Mouse (Mus musculus): ENCODE results near the gene Ywhaq. TPM values are rescaled to one million over a fixed set of nuclear protein-coding genes. Genes with fewer than 3 reads are reported as not detected.
"Not testable (repeated sequence)": the region's sequence is repeated elsewhere in the genome, so short reads cannot be mapped to it uniquely, and the experiment has no call there.

Gene Ywhaq
- polyA plus RNA-seq, 1 experiment from 2014 or later = 1,139 TPM

DNA sequence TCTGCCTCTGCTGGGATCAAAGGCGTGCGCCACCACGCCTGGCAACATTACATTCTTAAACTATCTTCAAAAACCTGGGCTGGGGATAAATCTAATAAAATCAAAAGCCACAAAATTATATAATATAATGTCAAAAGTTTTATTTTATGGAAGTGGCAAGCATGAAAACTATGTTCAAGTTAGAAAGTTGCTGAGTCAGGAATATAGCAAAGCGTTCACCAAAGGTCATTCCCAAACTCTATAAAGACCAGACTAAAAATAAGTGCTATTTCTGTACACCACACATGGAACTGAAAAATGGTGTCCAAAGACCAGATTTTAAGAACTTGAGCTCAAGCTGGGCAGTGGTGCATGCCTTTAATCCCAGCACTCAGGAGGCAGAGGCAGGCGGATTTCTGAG is 14.7 kb downstream of the Ywhaq start:
- over 99% methylated on average over 5 of the region's 5 CpGs for WGBS
- peaks cover 28% of the 10 kb centered on the region for H3K36me3 ChIP-seq
- no peak overlapping the region for H3K27ac ChIP-seq
- no peaks in the 10 kb centered on the region for H3K4me1 ChIP-seq
- no peak for ATAC-seq (ENCODE audit: low FRiP score, low read depth)
- H3K27me3 ChIP-seq (replicated peaks) = no peaks in the 10 kb centered on the region
- no peak overlapping the region for H3K4me2 ChIP-seq (replicated peaks)
- H3K4me3 ChIP-seq = no peak overlapping the region
- H3K9ac ChIP-seq = no peak overlapping the region
- no peaks in the 10 kb centered on the region for H3K9me3 ChIP-seq

DNA sequence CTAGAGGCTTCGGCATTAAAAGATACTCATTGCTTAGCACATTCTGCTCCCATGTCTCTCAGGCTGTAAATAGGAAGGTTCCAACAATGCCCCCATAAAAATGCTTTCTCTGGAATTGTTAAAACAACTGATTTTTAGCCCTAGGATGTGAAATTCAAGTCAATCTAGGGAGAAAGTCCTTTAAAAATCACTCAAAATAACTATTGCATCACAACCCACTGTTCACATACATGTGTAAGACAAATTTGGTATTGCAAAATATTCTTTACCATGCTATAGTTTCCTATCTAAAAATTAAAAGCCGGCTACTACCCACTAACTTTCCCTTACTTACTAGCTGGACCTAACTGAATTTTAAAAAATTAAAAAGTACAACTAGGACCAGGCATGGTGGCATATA is 31.2 kb downstream of the Ywhaq start:
- H3K4me2 ChIP-seq (replicated peaks) = no peak overlapping the region
- H3K27ac ChIP-seq = no peak overlapping the region
- no peak for ATAC-seq (ENCODE audit: low FRiP score, low read depth)
- no peaks in the 10 kb centered on the region for H3K9me3 ChIP-seq
- H3K4me3 ChIP-seq = no peak overlapping the region
- WGBS = 95% methylated on average over 2 of the region's 2 CpGs
- H3K36me3 ChIP-seq = peaks cover 34% of the 10 kb centered on the region
- H3K27me3 ChIP-seq (replicated peaks) = no peaks in the 10 kb centered on the region
- no peak overlapping the region for H3K9ac ChIP-seq
- H3K4me1 ChIP-seq = no peaks in the 10 kb centered on the region

DNA sequence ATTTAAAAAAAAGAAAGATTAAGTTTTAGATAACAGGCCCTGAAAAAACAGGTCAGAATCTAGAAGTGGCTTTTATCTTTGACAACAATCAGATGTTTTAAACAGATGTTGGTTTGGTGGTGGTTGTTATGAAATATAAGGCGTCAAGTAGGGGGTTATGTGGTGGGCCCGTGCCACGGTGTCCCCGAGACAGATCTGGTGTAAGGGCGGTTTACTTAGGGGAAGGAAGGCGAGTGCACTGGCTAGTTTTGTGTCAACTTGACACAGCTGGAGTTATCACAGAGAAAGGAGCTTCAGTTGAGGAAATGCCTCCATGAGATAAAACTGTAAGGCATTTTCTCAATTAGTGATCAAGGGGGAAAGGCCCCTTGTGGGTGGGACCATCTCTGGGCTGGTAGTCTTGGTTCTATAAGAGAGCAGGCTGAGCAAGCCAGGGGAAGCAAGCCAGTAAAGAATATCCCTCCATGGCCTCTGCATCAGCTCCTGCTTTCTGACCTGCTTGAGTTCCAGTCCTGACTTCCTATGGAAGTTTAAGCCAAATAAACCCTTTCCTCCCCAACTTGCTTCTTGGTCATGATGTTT is 38.6 kb downstream of the Ywhaq start:
- H3K9ac ChIP-seq; H3K36me3 ChIP-seq; H3K4me2 ChIP-seq (replicated peaks); H3K9me3 ChIP-seq; H3K4me3 ChIP-seq; ATAC-seq (ENCODE audit: low FRiP score, low read depth); H3K27ac ChIP-seq; H3K27me3 ChIP-seq (replicated peaks); H3K4me1 ChIP-seq: not testable (repeated sequence)
- WGBS = 90% methylated on average over 6 of the region's 6 CpGs

DNA sequence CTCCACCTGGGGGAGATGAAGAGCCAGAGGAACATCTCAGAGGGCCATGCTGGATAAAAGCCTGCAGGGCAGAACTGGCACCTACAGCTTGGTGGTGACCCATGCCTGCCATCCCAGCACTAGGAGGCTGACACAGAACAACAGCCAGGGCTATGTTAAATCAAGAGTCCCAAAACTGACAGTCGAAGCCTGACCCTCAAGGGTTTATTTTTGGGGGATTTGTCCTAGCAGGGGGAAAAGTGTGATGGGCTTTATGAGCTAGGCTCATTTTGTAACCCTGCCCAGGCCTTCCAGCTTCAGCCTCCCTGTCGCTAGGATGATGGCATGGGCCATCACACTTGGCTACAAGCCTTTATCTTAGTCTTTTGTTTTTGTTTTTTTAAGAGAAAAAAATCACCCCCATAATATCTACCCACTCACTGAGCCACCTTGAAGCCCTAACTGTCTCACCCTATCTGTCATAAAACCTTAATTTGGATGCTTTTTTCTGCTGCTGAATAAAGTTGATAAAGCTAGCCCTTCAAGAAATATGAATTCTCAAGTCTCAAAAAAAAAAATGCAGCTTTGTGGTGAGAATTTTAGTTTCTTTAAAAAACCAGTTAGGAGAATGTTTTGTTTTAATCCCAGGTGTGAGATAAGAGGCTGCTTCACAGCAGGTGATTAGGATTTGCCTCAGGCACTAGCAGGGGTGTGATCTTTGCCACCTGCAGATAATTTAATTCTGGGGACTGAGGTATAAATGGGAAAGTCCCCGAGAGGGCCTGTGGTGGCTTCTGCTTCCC is 41.9 kb downstream of the Ywhaq start:
- H3K4me3 ChIP-seq = no peak overlapping the region
- H3K27ac ChIP-seq = no peak overlapping the region
- H3K36me3 ChIP-seq = no peaks in the 10 kb centered on the region
- no peaks in the 10 kb centered on the region for H3K9me3 ChIP-seq
- no peaks in the 10 kb centered on the region for H3K27me3 ChIP-seq (replicated peaks)
- H3K4me2 ChIP-seq (replicated peaks) = no peak overlapping the region
- WGBS = 59% methylated on average over 3 of the region's 3 CpGs
- no peak for ATAC-seq (ENCODE audit: low FRiP score, low read depth)
- no peak overlapping the region for H3K9ac ChIP-seq
- H3K4me1 ChIP-seq = peaks cover 4% of the 10 kb centered on the region; the same call in 1 of the 2 replicates

DNA sequence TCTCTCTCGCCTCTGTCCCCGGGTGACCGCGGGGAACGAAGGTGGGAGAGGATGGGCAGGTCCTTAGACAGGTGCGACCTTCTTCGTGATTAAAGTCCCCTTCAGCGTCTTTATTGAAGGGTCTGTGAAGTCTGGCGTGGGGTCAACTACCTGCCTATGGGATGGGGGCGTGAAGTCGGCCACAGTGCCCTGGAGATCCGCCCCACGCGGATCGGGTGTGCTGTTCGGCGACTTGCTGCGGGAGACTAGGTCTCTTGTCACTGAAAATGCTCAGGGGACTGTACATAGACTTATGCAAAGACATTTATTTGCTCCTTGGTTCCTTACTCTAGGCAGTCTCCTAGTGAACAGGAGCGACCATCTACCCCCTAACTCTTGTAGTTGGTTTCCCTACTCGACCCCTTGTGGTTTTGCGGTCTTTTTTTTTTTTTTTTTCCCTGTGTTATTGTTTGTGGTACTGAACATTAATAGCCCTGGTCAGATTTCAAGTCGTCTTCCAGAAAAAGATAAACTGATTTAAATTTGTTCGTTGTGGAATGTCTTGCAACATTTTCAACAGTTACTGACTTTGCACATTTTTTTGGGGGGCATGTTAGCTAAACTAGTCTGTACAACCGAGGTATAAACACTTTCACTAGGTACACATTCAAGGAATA is 43.5 kb downstream of the Ywhaq start:
- peak overlapping the region; percentile 68 for H3K4me2 ChIP-seq (replicated peaks)
- 5% methylated on average over 24 of the region's 24 CpGs for WGBS
- H3K36me3 ChIP-seq = no peaks in the 10 kb centered on the region
- H3K4me1 ChIP-seq = peaks cover 4% of the 10 kb centered on the region; the same call in 1 of the 2 replicates
- H3K4me3 ChIP-seq = peak overlapping the region; percentile 59
- H3K9ac ChIP-seq = peak overlapping the region; percentile 78
- H3K9me3 ChIP-seq = no peaks in the 10 kb centered on the region
- H3K27ac ChIP-seq = peak overlapping the region; percentile 84
- peak; percentile 75; the same call in 1 of the 2 replicates for ATAC-seq (ENCODE audit: low FRiP score, low read depth)
- H3K27me3 ChIP-seq (replicated peaks) = no peaks in the 10 kb centered on the region

DNA sequence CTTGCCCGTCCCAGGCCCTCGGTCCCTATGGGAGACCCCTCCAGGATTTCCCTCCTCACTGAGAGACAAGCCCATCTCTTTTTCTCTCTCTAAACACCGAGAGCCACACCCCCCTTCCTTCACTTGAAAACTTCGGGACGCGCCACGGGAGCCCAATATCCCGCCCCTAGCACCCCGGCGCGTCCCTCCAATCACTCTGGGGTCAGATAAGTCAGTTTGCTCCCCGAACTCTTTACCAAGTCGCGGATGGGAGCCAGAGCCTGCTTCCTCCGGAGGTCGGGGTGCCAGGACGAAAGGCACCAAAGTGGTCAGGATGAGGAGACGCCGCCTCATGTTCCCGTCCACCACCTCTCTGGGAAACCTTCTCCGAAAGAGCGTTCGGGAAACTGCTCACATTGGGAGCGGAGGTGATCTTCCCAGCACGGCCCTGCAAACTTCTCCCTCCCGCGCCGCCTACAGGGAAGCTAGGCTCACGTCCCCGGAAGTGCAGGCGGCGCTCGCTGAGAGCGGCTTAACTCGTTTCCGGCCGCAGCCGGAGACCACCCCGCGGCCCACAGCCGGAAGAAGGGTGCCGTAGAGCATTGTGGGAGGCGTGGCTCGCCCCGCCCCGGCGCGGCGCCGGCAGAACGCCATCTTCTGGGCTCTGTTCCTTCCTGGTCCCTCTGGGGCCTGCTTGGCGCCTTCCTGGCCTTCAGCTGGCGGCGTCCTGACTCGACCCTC is 44.2 kb downstream of the Ywhaq start, which contains the start of gene Adam17:
Adam17 (minus strand) TSS at position 533 of the 720 bp plus-strand sequence.
- peak within 1 kb of the TSS; percentile 68 for H3K4me2 ChIP-seq (replicated peaks)
- peak; percentile 97 for ATAC-seq (ENCODE audit: low FRiP score, low read depth)
- peak within 1 kb of the TSS; percentile 84 for H3K27ac ChIP-seq
- H3K9me3 ChIP-seq = no peaks in the 10 kb centered on the region
- peaks cover 4% of the 10 kb centered on the region; the same call in 1 of the 2 replicates for H3K4me1 ChIP-seq
- whole genome bisulfite sequencing = under 1% methylated on average over 55 of the region's 55 CpGs
- H3K27me3 ChIP-seq (replicated peaks) = no peaks in the 10 kb centered on the region
- no peaks in the 10 kb centered on the region for H3K36me3 ChIP-seq
- peak within 1 kb of the TSS; percentile 59 for H3K4me3 ChIP-seq
- H3K9ac ChIP-seq = peak within 1 kb of the TSS; percentile 78

DNA sequence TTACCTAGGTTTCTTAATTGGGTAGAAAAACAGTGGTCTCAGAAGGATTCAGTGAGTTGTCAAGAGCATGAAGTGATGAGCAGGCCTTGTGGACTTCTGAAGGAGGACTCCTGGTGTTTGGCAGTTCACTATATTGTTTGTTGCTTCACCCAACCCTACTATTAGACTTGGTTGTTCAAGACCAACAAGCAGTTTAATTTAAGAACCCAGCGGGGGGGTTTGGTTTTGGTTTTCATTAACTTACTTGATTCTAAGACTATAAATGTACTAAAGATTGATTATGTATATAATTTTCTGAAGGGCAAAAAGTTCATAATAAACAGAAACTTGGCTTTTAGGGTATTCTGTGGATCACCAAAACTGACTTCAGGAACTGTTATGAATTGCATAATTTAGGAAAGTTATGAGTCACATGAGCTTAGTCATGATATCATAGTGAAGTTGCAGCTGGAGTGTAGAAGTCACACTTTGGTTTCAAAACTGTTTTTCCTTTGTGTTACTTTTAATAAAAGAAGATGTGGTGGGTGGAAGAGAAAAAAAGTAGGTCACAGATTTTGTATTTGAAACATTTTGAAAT is 47.3 kb downstream of the Ywhaq start:
- peaks cover 4% of the 10 kb centered on the region; the same call in 1 of the 2 replicates for H3K4me1 ChIP-seq
- H3K4me3 ChIP-seq = no peak overlapping the region
- no peaks in the 10 kb centered on the region for H3K9me3 ChIP-seq
- no peak for ATAC-seq (ENCODE audit: low FRiP score, low read depth)
- H3K4me2 ChIP-seq (replicated peaks) = no peak overlapping the region
- H3K9ac ChIP-seq = no peak overlapping the region
- no peaks in the 10 kb centered on the region for H3K27me3 ChIP-seq (replicated peaks)
- H3K36me3 ChIP-seq = no peaks in the 10 kb centered on the region
- 93% methylated on average over 1 of the region's 1 CpGs for WGBS
- H3K27ac ChIP-seq = no peak overlapping the region

DNA sequence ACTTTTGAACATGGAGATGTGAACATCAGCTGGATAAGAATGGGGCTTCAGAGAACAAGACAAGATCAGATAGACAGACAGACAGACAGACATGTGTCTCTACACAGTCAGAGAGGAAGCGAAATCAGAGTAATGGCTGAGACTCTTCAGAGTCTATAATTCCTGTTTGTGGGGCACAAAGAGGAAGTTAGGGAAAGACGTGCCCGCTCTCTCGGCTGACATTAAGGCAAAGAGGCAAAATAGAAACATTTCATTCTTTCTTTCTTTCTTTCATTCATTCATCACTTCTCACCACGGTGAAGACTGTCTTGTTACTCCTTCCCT is 48.4 kb downstream of the Ywhaq start:
- no peak overlapping the region for H3K27ac ChIP-seq

DNA sequence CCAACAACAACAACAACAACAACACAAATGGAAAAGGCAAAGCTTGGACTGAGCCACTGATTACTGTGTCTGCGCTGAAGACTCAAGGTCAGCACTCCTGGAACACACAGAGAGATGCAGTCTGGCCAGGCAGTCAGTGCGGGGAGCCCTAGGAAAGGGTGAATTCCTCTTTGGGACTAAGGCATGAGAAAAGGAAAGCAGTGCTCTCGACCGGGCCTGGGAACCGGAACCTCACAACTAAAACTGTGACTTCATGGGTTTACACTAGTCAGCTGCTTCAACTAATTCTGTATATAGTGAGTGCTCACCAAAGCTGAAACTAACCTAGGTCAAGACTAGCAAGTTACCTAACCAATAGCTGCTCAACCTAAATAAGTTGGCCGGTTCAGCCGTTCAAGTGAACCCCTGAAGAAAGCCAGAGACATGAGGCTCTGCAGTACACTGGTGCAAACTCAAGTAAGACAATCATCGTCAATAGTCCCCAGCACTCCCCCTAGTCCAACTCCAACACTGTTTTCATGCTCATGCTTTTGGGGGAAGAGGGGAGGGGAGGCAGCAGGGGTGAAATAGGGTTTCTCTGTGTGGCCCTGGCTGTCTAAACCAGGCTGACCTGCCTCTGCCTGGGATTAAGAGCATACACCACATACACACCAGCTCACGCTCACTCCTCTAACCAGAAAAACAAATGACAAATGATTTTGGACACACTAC is 48.9 kb downstream of the Ywhaq start:
- Histone ChIP-seq H3K36me3 (no peaks in the 10 kb centered on the region), H3K27ac (no peak overlapping the region), H3K4me2 (replicated peaks) (no peak overlapping the region)

More for the DNA sequence above, 48.4 kb downstream of the Ywhaq start:
- no peaks in the 10 kb centered on the region for H3K27me3 ChIP-seq (replicated peaks)
- no peaks in the 10 kb centered on the region for H3K36me3 ChIP-seq
- 97% methylated on average over 5 of the region's 5 CpGs for WGBS
- no peak overlapping the region for H3K4me3 ChIP-seq
- no peak for ATAC-seq (ENCODE audit: low FRiP score, low read depth)
- H3K9ac ChIP-seq = no peak overlapping the region
- no peak overlapping the region for H3K4me2 ChIP-seq (replicated peaks)
- H3K4me1 ChIP-seq = peaks cover 4% of the 10 kb centered on the region; the same call in 1 of the 2 replicates
- no peaks in the 10 kb centered on the region for H3K9me3 ChIP-seq

DNA sequence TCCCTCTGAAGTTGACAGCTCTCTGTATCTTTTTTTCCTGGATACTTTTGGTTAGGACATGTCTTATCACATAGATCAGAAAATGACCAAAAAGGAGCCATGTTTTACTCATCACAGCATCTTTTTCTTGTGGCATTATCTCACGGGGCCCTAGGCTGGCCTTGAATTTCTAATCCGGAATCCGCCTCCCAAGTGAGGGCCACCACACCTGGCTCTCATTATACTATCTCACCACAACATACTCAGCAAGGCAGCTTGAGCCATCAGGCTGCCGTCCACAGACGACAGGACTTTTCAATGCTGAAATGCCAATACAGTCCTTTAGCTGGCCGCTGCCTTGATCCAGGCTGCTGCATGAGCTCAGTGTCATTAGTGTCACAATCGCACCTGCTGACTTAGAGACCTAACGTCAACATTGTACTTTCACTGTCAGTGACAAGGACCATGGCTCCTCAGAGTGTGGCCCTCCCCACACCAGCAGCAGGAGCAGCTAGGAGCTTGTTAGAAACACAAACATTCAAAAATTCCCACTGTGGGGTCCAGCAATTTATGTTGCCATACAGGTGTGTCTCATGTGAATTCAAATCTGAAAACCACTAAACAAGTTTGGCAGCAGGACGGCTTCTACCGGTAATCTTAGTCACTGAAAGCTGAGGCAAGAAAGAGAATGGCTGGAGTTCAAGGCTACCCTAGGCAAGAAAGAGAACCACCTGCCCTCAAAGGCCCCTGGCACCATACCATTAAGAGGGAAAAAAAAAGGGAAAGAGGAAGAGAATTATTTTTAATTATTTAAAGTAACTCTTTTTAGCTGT is 52.6 kb downstream of the Ywhaq start:
- no peak overlapping the region for H3K4me3 ChIP-seq
- no peaks in the 10 kb centered on the region for H3K27me3 ChIP-seq (replicated peaks)
- no peak overlapping the region for H3K4me2 ChIP-seq (replicated peaks)
- 0 out of 2 replicates have a peak, but pooled peaks cover 4% of the 10 kb centered on the region for H3K36me3 ChIP-seq
- H3K9ac ChIP-seq = no peak overlapping the region
- 87% methylated on average over 10 of the region's 10 CpGs for WGBS
- no peaks in the 10 kb centered on the region for H3K4me1 ChIP-seq
- H3K27ac ChIP-seq = no peak overlapping the region
- H3K9me3 ChIP-seq = no peaks in the 10 kb centered on the region
- ATAC-seq (ENCODE audit: low FRiP score, low read depth) = no peak

More for the DNA sequence above, 48.9 kb downstream of the Ywhaq start:
- H3K9me3 ChIP-seq = no peaks in the 10 kb centered on the region
- H3K4me1 ChIP-seq = peaks cover 4% of the 10 kb centered on the region; the same call in 1 of the 2 replicates
- WGBS = 94% methylated on average over 9 of the region's 9 CpGs
- ATAC-seq (ENCODE audit: low FRiP score, low read depth) = no peak
- no peaks in the 10 kb centered on the region for H3K27me3 ChIP-seq (replicated peaks)
- H3K9ac ChIP-seq = no peak overlapping the region
- H3K4me3 ChIP-seq = no peak overlapping the region

DNA sequence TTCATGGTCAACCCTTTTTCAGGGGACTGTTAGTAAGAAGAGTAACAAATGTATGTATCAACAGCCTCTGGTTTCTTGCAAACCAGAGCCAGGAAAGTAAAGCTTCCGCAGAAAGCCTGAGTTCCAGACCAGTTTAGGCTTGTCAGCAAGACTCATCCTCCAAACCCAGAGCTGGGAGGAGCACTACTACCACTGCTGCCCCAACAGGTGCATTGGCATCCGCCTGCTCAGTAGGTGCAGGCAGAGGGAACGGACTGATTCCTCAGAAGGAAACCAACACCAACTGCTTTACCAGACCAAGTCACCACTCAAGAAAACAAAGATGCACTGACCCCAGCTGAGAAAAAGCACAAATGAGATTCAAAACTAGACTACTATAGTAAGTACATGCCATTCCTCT is 54.2 kb downstream of the Ywhaq start:
- 96% methylated on average over 3 of the region's 3 CpGs for WGBS
- no peaks in the 10 kb centered on the region for H3K9me3 ChIP-seq
- ATAC-seq (ENCODE audit: low FRiP score, low read depth) = no peak

More for the DNA sequence above, 54.2 kb downstream of the Ywhaq start:
- Histone ChIP-seq H3K4me1 (no peaks in the 10 kb centered on the region), H3K9ac (no peak overlapping the region), H3K27me3 (replicated peaks) (no peaks in the 10 kb centered on the region), H3K27ac (no peak overlapping the region), H3K4me3 (no peak overlapping the region), H3K4me2 (replicated peaks) (no peak overlapping the region), H3K36me3 (0 out of 2 replicates have a peak, but pooled peaks cover 4% of the 10 kb centered on the region)
